Mouse (Mus musculus) CD4-positive, CD25-positive, alpha-beta regulatory T cell, adult 2 months (primary cell): ENCODE data around the gene 1700007K13Rik.

Source experiments
- DNase-seq: peaks from one replicate; pipeline ENCODE4 v3.0.0-alpha.2; 2012; ENCODE audit warnings: low read depth, low spot score

1700007K13Rik gene

DNA sequence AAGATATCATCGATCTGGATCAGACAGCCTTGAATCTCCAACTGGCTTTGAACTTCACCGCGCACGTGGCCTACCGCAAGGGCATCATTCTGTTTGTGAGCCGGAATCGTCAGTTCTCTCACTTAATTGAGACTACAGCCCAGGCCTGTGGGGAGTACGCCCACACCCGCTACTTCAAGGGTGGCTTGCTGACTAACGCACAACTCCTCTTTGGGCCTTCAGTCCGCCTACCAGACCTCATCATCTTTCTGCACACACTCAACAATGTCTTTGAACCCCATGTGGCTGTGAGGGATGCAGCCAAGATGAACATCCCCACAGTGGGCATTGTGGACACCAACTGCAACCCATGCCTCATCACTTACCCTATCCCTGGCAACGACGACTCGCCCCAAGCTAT, 3.3 kb upstream of the 1700007K13Rik start:
- no peak for DNase-seq

DNA sequence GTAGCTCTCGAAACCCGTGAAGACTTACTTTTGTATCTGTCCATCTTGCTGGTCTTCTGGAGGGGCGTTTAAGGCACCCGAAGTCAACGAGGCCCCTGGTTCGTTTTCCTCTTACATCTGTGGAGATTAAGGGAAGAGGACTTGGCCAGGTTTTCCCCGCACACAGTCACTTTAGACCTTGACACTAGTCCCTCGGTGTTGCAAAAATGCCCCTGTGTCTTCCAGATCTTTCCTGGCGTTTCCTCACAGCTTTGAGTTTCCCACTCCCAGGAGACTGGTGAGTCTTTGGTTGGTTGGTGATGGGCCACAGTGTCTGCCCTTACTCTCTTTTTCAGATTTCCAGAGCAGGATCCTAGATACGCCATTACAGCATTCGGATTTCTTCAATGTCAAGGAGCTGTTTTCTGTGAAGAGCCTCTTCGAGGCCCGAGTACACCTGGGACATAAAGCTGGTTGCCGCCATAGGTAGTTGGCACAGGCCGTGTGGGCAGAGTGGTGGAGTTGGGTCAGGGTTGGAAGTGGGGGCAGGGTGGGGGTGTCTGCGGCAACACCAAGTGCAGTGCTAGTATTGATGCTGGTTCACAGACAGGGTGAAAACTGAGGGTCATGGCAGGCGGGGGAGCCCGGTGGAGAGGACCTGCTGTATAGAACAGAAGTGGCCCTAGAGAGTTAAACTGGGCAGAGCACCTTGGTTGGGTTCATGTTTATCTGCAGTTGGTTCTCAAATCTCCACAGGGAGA, 2.5 kb upstream of the 1700007K13Rik start:
- no peak for DNase-seq

GRCm38 (mm10) chr2:28467860-28468485, 1.8 kb upstream of the 1700007K13Rik start, which contains the start of gene Mrps2:
Gene Mrps2 (plus strand): TSS chr2:28468066.
- peak; percentile 90 for DNase-seq

DNA sequence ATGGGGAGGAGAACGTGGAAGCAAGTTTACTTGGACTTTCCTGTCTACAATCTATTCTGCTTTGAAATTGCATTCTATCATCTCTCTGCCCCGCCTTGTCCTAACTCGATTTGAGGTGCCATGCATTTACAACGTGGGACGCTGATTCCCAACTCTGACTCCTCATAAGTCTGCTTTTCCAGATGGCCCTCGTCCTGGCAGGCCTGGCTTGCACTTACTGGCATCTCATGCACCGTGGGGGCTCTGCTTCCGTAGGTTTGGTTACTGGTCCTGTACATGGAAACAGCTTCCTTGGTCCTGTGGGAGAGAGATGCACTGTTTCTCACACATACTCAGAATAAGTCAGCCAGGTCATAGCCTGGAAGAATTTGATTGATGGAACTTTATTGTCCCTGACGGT, 1.2 kb downstream of the 1700007K13Rik start:
- DNase-seq: no peak

GRCm38 (mm10) chr2:28463919-28464318, 2.2 kb downstream of the 1700007K13Rik start:
- DNase-seq: peak; percentile 87

DNA sequence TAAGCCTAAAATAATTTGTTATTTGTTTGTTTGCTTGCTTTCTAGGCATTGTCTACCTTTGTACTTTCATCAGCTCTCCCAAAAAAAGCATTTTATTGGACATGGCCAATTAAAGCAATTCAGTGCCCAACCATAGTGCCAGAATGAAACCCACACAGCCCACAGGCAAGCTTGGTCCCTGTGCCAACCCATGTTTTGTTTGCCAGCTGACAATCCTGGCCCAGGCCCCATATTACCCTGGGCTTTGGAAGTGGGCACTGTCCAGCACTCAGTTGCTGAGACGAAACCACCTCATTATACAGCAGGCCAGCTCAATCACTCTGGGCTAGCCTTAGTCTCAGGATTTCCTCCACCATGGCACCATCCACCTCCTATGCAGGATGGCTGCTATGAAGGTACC, 9.5 kb downstream of the 1700007K13Rik start:
- DNase-seq: no peak

DNA sequence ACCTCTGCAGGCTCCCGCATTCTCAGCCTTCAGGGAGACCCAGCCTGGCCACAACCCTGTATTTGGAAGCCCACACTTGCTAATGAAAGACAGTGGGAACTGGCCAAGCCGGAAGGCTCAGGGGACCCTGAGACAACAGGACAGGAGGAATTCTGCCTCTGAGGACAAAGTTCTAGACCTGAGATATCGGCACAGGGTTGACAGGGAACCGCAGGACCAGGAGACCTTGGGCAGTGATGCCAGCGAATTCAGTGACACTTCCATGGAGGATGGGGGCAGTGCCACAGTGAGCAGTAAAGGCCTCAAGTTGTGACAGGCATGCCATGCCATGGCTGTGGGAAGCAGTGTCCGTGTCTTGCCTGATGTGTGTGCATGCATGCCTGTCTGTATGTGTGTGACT, 12.6 kb downstream of the 1700007K13Rik start:
- DNase-seq: no peak

DNA sequence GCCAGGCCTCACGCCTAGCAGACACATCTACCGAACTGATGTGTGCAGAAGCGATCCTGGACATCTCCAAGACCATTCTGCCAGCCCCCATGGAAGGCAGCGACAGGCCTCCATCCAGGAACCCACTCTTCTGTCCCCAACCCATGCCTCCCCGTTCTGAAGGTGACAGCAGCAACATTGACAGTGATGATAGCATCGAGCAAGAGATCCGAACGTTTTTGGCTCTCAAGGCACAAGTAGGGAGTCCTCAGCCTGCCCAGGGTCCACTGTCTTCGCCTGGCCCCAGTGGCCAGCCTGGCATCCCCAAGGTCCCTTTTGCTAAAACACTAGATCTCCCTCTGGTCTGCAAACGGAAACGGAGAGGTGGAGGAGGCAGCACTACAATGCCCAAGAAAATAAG, 14.5 kb downstream of the 1700007K13Rik start:
- DNase-seq: no peak

GRCm38 (mm10) chr2:28447315-28447670, 18.8 kb downstream of the 1700007K13Rik start:
- no peak for DNase-seq

DNA sequence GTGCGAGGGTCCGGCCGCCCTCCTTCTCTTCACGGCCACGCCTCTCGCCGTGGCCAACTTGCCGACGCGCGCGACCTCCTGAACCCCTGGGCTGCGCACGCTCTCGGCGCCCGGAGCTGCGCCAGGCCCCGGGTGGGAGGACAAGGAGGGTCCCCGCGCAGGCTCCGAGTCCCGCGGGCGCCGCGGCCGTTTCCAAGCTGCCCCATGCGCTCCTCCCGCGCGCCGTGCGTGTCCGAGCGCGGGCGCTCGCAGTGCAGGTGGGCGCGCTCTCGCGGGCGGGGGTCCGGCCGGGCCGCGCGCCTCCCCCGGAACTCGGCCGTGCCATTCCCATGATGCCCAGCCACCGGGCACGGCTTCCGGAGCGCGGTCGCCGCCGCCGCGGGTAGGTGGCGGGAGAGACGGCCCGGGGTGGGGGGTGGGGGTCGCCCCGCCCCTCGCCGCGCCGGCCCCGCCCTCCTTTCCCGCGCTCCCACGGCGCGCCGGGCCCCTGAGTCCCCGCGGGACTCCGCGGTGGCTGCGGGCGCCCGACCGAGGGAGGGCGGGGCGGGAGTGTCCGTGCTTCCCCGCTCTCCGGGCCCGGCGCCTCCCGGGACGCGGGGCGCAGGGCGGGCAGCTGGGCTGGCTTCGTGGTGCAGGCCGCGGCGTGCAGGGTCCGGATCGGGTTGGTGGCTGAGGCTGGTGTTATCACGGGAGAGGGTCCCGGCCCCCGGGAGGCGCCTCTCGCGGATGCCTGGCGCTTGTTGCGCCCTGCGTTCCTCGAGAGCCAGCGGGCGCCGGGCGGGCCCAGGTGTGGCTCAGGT, 19.4 kb downstream of the 1700007K13Rik start, which contains the start of gene Ppp1r26:
Gene Ppp1r26, plus strand, starts transcription at position 286 of the 800 bp plus-strand sequence.
- peak; percentile 19 for DNase-seq

DNA sequence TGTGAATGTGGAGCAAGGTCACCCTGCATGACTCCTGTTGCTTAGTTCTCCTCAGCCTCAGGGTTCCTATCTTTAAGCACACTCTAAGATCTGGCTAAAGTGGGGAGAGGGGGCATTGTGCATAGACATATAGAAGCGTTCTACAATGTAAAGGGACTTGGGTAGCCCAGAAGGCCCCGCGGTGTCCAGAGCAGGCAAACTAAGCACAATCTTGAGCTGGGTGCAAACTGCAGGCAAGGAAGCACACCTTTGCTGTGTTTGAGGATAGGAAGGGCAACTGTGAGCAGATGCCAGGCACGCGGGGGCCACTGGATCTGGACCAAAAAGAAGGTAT, 20.0 kb downstream of the 1700007K13Rik start:
- no peak for DNase-seq

GRCm38 (mm10) chr2:28445082-28445481, 21.1 kb downstream of the 1700007K13Rik start:
- DNase-seq: no peak

DNA sequence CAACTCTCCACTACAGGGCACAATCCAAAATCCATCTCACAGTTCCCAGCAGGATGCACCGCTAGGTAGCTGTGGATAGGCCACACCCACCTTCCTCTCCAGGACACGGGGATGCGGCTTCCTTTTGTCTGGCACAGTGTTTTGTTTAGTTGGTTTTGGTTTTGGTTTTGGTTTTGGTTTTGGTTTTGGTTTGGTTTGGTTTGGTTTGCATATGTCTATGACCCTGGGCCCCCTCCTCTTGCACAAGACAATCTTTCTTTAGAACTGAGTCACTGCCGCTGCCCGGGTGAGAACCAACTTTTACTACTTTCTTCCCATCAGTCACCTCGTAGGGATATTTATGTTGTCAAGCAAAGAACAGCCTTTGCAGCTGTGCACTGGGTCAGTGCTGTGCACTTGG, 25.3 kb downstream of the 1700007K13Rik start:
- DNase-seq: peak; percentile 20

GRCm38 (mm10) chr2:28435401-28435800, 30.7 kb downstream of the 1700007K13Rik start:
- DNase-seq: no peak

- no peak for DNase-seq
These were observed 32.6 kb downstream of the 1700007K13Rik start for GRCm38 (mm10) chr2:28433512-28433911.

- DNase-seq: no peak
These were observed 33.3 kb downstream of the 1700007K13Rik start for GRCm38 (mm10) chr2:28432811-28433210.

DNA sequence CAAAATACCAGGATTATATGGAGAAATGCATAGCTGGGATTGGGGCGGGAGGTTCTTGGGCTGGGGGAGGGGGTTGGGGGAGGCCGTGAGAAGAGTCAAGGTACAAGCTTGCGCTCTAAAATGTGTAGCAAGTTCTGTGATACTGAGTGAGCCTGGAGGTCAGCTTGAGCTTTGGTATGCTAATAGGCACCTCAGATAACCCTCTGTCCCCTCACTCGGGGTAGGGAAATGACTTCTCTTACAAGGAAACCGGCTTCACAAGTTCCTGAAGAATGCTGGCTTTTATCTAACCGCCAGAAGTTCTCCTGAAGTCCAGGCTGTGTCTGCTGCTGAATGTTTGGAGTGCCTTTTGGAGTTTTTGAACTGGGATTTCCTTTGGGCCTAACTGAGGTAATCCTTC, 35.3 kb downstream of the 1700007K13Rik start:
- DNase-seq: no peak

GRCm38 (mm10) chr2:28427226-28427625, 38.9 kb downstream of the 1700007K13Rik start:
- DNase-seq: no peak

- peak; percentile 69 for DNase-seq
These were observed 43.0 kb downstream of the 1700007K13Rik start for GRCm38 (mm10) chr2:28423167-28423566.

DNA sequence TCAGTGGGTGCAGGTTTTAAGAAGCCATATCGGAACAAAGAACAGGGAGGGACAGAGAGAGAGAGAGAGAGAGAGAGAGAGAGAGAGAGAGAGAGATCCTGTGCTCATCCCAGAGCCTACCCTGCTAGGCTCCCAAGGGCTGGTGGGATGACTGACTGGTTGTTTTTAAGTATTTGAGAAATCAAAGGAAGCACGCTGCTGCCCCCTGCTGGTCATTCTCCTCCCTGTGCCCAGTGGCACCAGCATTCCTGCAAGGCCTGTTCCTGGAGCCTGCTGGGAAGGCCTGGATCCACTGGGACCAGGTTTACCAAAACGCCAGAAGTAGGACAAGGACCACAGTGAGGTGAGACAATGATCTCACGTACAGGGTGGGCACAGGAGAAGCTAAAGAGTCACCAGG, 46.2 kb downstream of the 1700007K13Rik start:
- peak; percentile 66 for DNase-seq

GRCm38 (mm10) chr2:28418034-28418433, 48.1 kb downstream of the 1700007K13Rik start:
- peak; percentile 79 for DNase-seq

DNA sequence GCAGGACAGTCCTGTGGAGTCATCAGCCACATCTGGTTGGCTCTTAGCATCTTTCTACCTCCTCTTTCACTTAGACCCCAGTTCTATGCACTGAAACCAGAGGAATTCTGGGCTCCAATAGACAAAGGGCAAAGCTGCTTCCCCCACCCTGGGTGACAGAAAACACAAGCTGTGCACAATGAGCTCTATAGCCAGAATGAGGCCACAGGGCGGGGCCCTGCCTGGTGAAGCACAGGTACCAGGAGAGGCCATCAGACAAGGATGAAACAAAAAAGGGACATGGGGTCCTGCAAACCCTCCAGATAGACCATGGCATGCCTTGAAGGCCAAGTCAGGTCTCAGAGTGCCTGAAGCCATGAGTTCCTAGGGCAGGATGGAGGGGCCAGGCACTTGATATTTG, 49.6 kb downstream of the 1700007K13Rik start:
- no peak for DNase-seq
